Mouse (Mus musculus): Measurements from ENCODE around the gene Kpnb1. TPM values are rescaled to one million over a fixed set of nuclear protein-coding genes. Genes with fewer than 3 reads are reported as not detected.
A peak's percentile ranks its signal among the peaks of the same experiment; 100 is the strongest.

The Kpnb1 gene
- total and polyA plus RNA-seq, 2 experiments from 2014 or later, result 18.4 to 68.2 TPM

- Histone ChIP-seq H3K4me2 (ENCODE audit: low read depth, low read length) (peak within 1 kb of the TSS; percentile 99), H3K9me3 (replicated peaks; ENCODE audit: control insufficient read depth, low read length) (no peaks in the 10 kb centered on the region), H3K27me3 (ENCODE audit: control insufficient read depth, insufficient read depth, low read length) (peaks cover under 1% of the 10 kb centered on the region; the same call in 1 of the 2 replicates), H3K4me3 (ENCODE audit: low read depth, low read length) (peak within 1 kb of the TSS; percentile 85), H3K27ac (ENCODE audit: low read depth) (peak within 1 kb of the TSS; percentile 91), H3K4me1 (ENCODE audit: control insufficient read depth, insufficient read depth) (peaks cover 24% of the 10 kb centered on the region; the same call in 1 of the 2 replicates), H3K36me3 (replicated peaks; ENCODE audit: control insufficient read depth, insufficient read depth, low read length) (no peaks in the 10 kb centered on the region; the same call in 1 of the 2 replicates), H3K9ac (replicated peaks; ENCODE audit: low read depth, low read length) (peak within 1 kb of the TSS; percentile 69)
- WGBS, result under 1% methylated on average over 20 of the region's 64 CpGs
- ATAC-seq (ENCODE audit: insufficient read depth, low read depth) (no peak), DNase-seq (ENCODE audit: low spot score) (no peak)
- TF ChIP-seq EP300 (IDR thresholded peaks at IDR 0.05; ENCODE audit: low read depth) (no peak), CTCF (IDR thresholded peaks at IDR 0.05; ENCODE audit: low read depth) (no peak)
These were observed 36.3 kb downstream of the Kpnb1 start, which contains the start of gene Tbkbp1 for GRCm38 (mm10) chr11:97151343-97151801. Tbkbp1 (minus strand) TSS chr11:97151495.

GRCm38 (mm10) chr11:97150411-97151330 is 37.0 kb downstream of the Kpnb1 start:
- Histone ChIP-seq H3K27ac (ENCODE audit: low read depth) (peak overlapping the region; percentile 91), H3K4me3 (ENCODE audit: low read depth, low read length) (peak overlapping the region; percentile 85), H3K36me3 (replicated peaks; ENCODE audit: control insufficient read depth, insufficient read depth, low read length) (0 out of 2 replicates have a peak, but pooled peaks cover 3% of the 10 kb centered on the region), H3K9ac (replicated peaks; ENCODE audit: low read depth, low read length) (peak overlapping the region; percentile 69), H3K27me3 (ENCODE audit: control insufficient read depth, insufficient read depth, low read length) (peaks cover 3% of the 10 kb centered on the region; the same call in 1 of the 2 replicates), H3K9me3 (replicated peaks; ENCODE audit: control insufficient read depth, low read length) (no peaks in the 10 kb centered on the region), H3K4me2 (ENCODE audit: low read depth, low read length) (peak overlapping the region; percentile 99), H3K4me1 (ENCODE audit: control insufficient read depth, insufficient read depth) (peaks cover 24% of the 10 kb centered on the region; the same call in 1 of the 2 replicates)
- TF ChIP-seq EP300 (IDR thresholded peaks at IDR 0.05; ENCODE audit: low read depth) (no peak; the same call in 1 of the 2 replicates), CTCF (IDR thresholded peaks at IDR 0.05; ENCODE audit: low read depth) (0 out of 2 replicates have a peak, but pooled peaks have one; percentile 3)
- peak; percentile 64 for ATAC-seq (ENCODE audit: insufficient read depth, low read depth)
- WGBS, result 1% methylated on average over 72 of the region's 102 CpGs
- DNase-seq (ENCODE audit: low spot score), result peak; percentile 32

DNA sequence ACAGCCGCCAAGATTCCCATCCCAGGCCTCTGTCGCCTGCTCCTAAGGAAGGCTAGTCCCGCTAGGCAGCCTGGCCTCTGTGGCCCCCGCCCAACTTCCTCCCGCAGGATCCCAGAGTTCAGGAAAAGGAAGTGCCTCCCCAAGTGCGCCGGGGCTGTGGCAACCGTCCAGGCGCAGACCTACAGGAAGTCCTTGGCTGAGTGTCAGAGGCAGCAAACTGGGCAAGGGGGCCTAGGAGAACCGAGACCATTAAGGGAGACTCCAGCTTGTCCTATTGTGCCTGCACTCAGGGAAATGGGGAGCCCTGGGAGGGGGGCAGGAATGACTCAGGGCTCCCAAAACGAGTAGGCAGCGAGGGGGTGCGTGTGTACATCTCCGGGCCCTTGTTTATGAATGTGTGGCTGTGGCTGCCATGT is 37.7 kb downstream of the Kpnb1 start:
- H3K4me3 ChIP-seq (ENCODE audit: low read depth, low read length), result peak overlapping the region; percentile 85
- H3K9me3 ChIP-seq (replicated peaks; ENCODE audit: control insufficient read depth, low read length), result no peaks in the 10 kb centered on the region
- peak; percentile 61 for ATAC-seq (ENCODE audit: insufficient read depth, low read depth)
- H3K36me3 ChIP-seq (replicated peaks; ENCODE audit: control insufficient read depth, insufficient read depth, low read length), result 0 out of 2 replicates have a peak, but pooled peaks cover 3% of the 10 kb centered on the region
- H3K27me3 ChIP-seq (ENCODE audit: control insufficient read depth, insufficient read depth, low read length), result peaks cover 3% of the 10 kb centered on the region; the same call in 1 of the 2 replicates
- peaks cover 24% of the 10 kb centered on the region; the same call in 1 of the 2 replicates for H3K4me1 ChIP-seq (ENCODE audit: control insufficient read depth, insufficient read depth)
- H3K9ac ChIP-seq (replicated peaks; ENCODE audit: low read depth, low read length), result peak overlapping the region; percentile 69
- 6% methylated on average over 14 of the region's 14 CpGs for WGBS
- peak; percentile 76 for DNase-seq (ENCODE audit: low spot score)
- H3K4me2 ChIP-seq (ENCODE audit: low read depth, low read length), result peak overlapping the region; percentile 99
- H3K27ac ChIP-seq (ENCODE audit: low read depth), result peak overlapping the region; percentile 91
- TF ChIP-seq EP300 (IDR thresholded peaks at IDR 0.05; ENCODE audit: low read depth) (peak; percentile 72), CTCF (IDR thresholded peaks at IDR 0.05; ENCODE audit: low read depth) (no peak)

GRCm38 (mm10) chr11:97149026-97149425 is 38.7 kb downstream of the Kpnb1 start:
- no peak for ATAC-seq (ENCODE audit: insufficient read depth, low read depth)
- TF ChIP-seq EP300 (IDR thresholded peaks at IDR 0.05; ENCODE audit: low read depth) (no peak), CTCF (IDR thresholded peaks at IDR 0.05; ENCODE audit: low read depth) (no peak)
- Histone ChIP-seq H3K27ac (ENCODE audit: low read depth) (peak overlapping the region; percentile 91), H3K4me3 (ENCODE audit: low read depth, low read length) (peak overlapping the region; percentile 85), H3K4me2 (ENCODE audit: low read depth, low read length) (peak overlapping the region; percentile 99), H3K36me3 (replicated peaks; ENCODE audit: control insufficient read depth, insufficient read depth, low read length) (0 out of 2 replicates have a peak, but pooled peaks cover 3% of the 10 kb centered on the region), H3K27me3 (ENCODE audit: control insufficient read depth, insufficient read depth, low read length) (peaks cover 3% of the 10 kb centered on the region; the same call in 1 of the 2 replicates), H3K9me3 (replicated peaks; ENCODE audit: control insufficient read depth, low read length) (no peaks in the 10 kb centered on the region), H3K4me1 (ENCODE audit: control insufficient read depth, insufficient read depth) (peaks cover 24% of the 10 kb centered on the region; the same call in 1 of the 2 replicates), H3K9ac (replicated peaks; ENCODE audit: low read depth, low read length) (no peak overlapping the region)
- 42% methylated on average over 9 of the region's 9 CpGs for WGBS
- DNase-seq (ENCODE audit: low spot score), result no peak

DNA sequence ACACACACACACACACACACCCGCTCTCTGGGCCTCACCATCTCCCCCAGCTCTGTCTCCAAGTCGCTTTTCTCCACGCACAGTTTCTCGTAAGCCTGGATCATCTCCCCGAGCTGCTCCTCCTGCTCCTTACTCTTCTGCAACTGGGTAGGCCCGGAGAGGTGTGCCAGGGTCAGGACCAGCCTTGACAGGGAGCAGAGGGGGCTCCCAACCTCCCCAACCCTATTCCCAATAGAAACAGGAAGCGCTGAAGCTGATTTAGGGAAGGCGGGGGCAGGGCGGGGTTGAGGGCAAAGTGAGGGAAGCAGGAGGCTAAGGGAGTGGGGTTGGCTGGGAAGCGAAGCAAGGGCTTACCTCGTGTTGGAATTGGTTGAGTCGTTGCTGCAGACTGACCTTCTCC is 39.1 kb downstream of the Kpnb1 start:
- H3K9me3 ChIP-seq (replicated peaks; ENCODE audit: control insufficient read depth, low read length), result no peaks in the 10 kb centered on the region
- H3K27ac ChIP-seq (ENCODE audit: low read depth), result peak overlapping the region; percentile 91
- H3K4me1 ChIP-seq (ENCODE audit: control insufficient read depth, insufficient read depth), result peaks cover 24% of the 10 kb centered on the region; the same call in 1 of the 2 replicates
- H3K4me2 ChIP-seq (ENCODE audit: low read depth, low read length), result peak overlapping the region; percentile 99
- peak overlapping the region; percentile 85 for H3K4me3 ChIP-seq (ENCODE audit: low read depth, low read length)
- DNase-seq (ENCODE audit: low spot score), result no peak
- TF ChIP-seq CTCF (IDR thresholded peaks at IDR 0.05; ENCODE audit: low read depth) (no peak), EP300 (IDR thresholded peaks at IDR 0.05; ENCODE audit: low read depth) (no peak)
- 0 out of 2 replicates have a peak, but pooled peaks cover 3% of the 10 kb centered on the region for H3K36me3 ChIP-seq (replicated peaks; ENCODE audit: control insufficient read depth, insufficient read depth, low read length)
- H3K27me3 ChIP-seq (ENCODE audit: control insufficient read depth, insufficient read depth, low read length), result peaks cover 3% of the 10 kb centered on the region; the same call in 1 of the 2 replicates
- 39% methylated on average over 12 of the region's 12 CpGs for WGBS
- ATAC-seq (ENCODE audit: insufficient read depth, low read depth), result no peak
- H3K9ac ChIP-seq (replicated peaks; ENCODE audit: low read depth, low read length), result no peak overlapping the region
